Mouse (Mus musculus): ENCODE measurements around the gene Gm21663. TPM values are rescaled to one million over a fixed set of nuclear protein-coding genes. Genes with fewer than 3 reads are reported as not detected.

The Gm21663 gene
- polyA plus RNA-seq, 1 experiment from 2014 or later, result not detected

Other genes starting within 250 kb of the Gm21663 start
- gene Xrcc2, start 236.6 kb downstream of the Gm21663 start, polyA plus RNA-seq (2015; fragmentation: Nextera tagmentation; extraction: Ambion mirVana), result 10.8 and 11.3 TPM in 2 replicates
- 29.7 and 29.9 TPM in 2 replicates for gene Actr3b, start 182.4 kb downstream of the Gm21663 start, polyA plus RNA-seq (2015; fragmentation: Nextera tagmentation; extraction: Ambion mirVana)
- not detected in 2 replicates for gene Gm21671, start 12.0 kb upstream of the Gm21663 start, polyA plus RNA-seq (2015; fragmentation: Nextera tagmentation; extraction: Ambion mirVana)
- gene Gm21680, start 30.3 kb upstream of the Gm21663 start, polyA plus RNA-seq (2015; fragmentation: Nextera tagmentation; extraction: Ambion mirVana), result 0.05 TPM in 1 of 2 replicates, not detected in the other
- not detected in 2 replicates for gene Gm21698, start 46.3 kb upstream of the Gm21663 start, polyA plus RNA-seq (2015; fragmentation: Nextera tagmentation; extraction: Ambion mirVana)
- gene Gm1979, start 62.4 kb upstream of the Gm21663 start, polyA plus RNA-seq (2015; fragmentation: Nextera tagmentation; extraction: Ambion mirVana), result not detected in 2 replicates
- not detected in 2 replicates for gene Gm5862, start 80.5 kb upstream of the Gm21663 start, polyA plus RNA-seq (2015; fragmentation: Nextera tagmentation; extraction: Ambion mirVana)
- not detected in 2 replicates for gene Speer4a, start 97.2 kb upstream of the Gm21663 start, polyA plus RNA-seq (2015; fragmentation: Nextera tagmentation; extraction: Ambion mirVana)
- gene Gm7347, start 116.2 kb upstream of the Gm21663 start, polyA plus RNA-seq (2015; fragmentation: Nextera tagmentation; extraction: Ambion mirVana), result not detected in 2 replicates
- gene Gm10471, start 146.9 kb upstream of the Gm21663 start, polyA plus RNA-seq (2015; fragmentation: Nextera tagmentation; extraction: Ambion mirVana), result not detected in 2 replicates
- not detected in 2 replicates for gene 5031410I06Rik, start 163.0 kb upstream of the Gm21663 start, polyA plus RNA-seq (2015; fragmentation: Nextera tagmentation; extraction: Ambion mirVana)
- 0.08 TPM in 1 of 2 replicates, not detected in the other for gene Gm10220, start 179.0 kb upstream of the Gm21663 start, polyA plus RNA-seq (2015; fragmentation: Nextera tagmentation; extraction: Ambion mirVana)

All from forebrain, embryonic 13.5 days (tissue).